Mouse (Mus musculus) kidney, embryonic 16.5 days (tissue): ENCODE measurements around the gene Tpcn2. TPM values are rescaled to one million over a fixed set of nuclear protein-coding genes. Genes with fewer than 3 reads are reported as not detected.

Experiments
- ATAC-seq: fragments of 200-750 bp; cut with Nextera tagmentation; 2 replicates; pipeline ENCODE4 v1.8.0; 2017; ENCODE audit warnings: moderate TSS enrichment; ENCODE audit not compliant: low FRiP score, low TSS enrichment
- H3K27ac ChIP-seq: fragments of 300-500 bp; sonication (generic); 2 replicates; pipeline ENCODE4 v1.5.1; 2014; ENCODE audit warnings: low read length
- H3K27me3 ChIP-seq: fragments of 300-500 bp; sonication (generic); 2 replicates; pipeline ENCODE4 v1.6.1; 2014; ENCODE audit warnings: low read length, control low read depth, mixed read lengths; ENCODE audit not compliant: insufficient read depth
- H3K36me3 ChIP-seq: fragments of 300-500 bp; sonication (generic); 2 replicates; pipeline ENCODE4 v1.6.1; 2014; ENCODE audit warnings: low read length, control low read depth, mixed read lengths; ENCODE audit not compliant: insufficient read depth
- H3K4me1 ChIP-seq: fragments of 300-500 bp; sonication (generic); 2 replicates; pipeline ENCODE4 v1.6.1; 2014; ENCODE audit warnings: low read length, control low read depth, mixed read lengths; ENCODE audit not compliant: insufficient read depth
- H3K4me2 ChIP-seq: fragments of 300-500 bp; sonication (generic); replicated peaks from 2 replicates; pipeline ENCODE4 v1.6.1; 2014; ENCODE audit warnings: low read depth, low read length
- H3K4me3 ChIP-seq: fragments of 300-500 bp; sonication (generic); 2 replicates; pipeline ENCODE4 v1.5.1; 2014; ENCODE audit warnings: mild to moderate bottlenecking, low read length
- H3K9ac ChIP-seq: fragments of 300-500 bp; sonication (generic); replicated peaks from 2 replicates; pipeline ENCODE4 v1.6.1; 2014; ENCODE audit warnings: low read length
- H3K9me3 ChIP-seq: fragments of 300-500 bp; sonication (generic); 2 replicates; pipeline ENCODE4 v1.6.1; 2016; ENCODE audit warnings: low read length, control low read depth
- WGBS: fragments of 180-500 bp; shearing (Covaris S2); extraction: QIAGEN DNeasy Blood & Tissue Kit; methylation state at CpG from one replicate; pipeline ENCODE4 v1.1.7; 2014; 5-methylcytosine and 5-hydroxymethylcytosine counted together
- polyA plus RNA-seq: library from polyadenylated mRNA; unstranded; fragments of >200 nt; fragmentation: Nextera tagmentation; extraction: Ambion mirVana; gene quantifications from 2 replicates; pipeline ENCODE4 v1.2.1, GENCODE M21; 2015

Gene Tpcn2
- polyA plus RNA-seq, 1 experiment from 2014 or later, result 12.2 TPM

GRCm38 (mm10) chr7:145301008-145301340 lies 17.2 kb upstream of the Tpcn2 start:
- H3K4me3 ChIP-seq, result no peak overlapping the region
- H3K9me3 ChIP-seq, result no peaks in the 10 kb centered on the region
- H3K4me1 ChIP-seq, result peaks cover 19% of the 10 kb centered on the region; the same call in 1 of the 2 replicates
- 0 out of 2 replicates have a peak overlapping the region, but pooled peaks have one; percentile 1 for H3K27ac ChIP-seq
- H3K9ac ChIP-seq, result no peak overlapping the region
- H3K4me2 ChIP-seq, result peak overlapping the region; percentile 14; the same call in 1 of the 2 replicates
- H3K36me3 ChIP-seq, result no peaks in the 10 kb centered on the region
- H3K27me3 ChIP-seq, result no peaks in the 10 kb centered on the region
- no peak for ATAC-seq

- H3K36me3 ChIP-seq, result no peaks in the 10 kb centered on the region
- no peak for ATAC-seq
- H3K4me1 ChIP-seq, result peaks cover 19% of the 10 kb centered on the region; the same call in 1 of the 2 replicates
- H3K4me2 ChIP-seq, result peak within 1 kb of the TSS; percentile 14; the same call in 1 of the 2 replicates
- WGBS, result 30% methylated on average over 12 of the region's 13 CpGs
- 0 out of 2 replicates have a peak within 1 kb of the TSS, but pooled peaks have one; percentile 16 for H3K9ac ChIP-seq
- no peaks in the 10 kb centered on the region for H3K27me3 ChIP-seq
- no peaks in the 10 kb centered on the region for H3K9me3 ChIP-seq
- H3K27ac ChIP-seq, result peak within 1 kb of the TSS; percentile 63; the same call in 1 of the 2 replicates
- no peak within 1 kb of the TSS for H3K4me3 ChIP-seq
Measured at GRCm38 (mm10) chr7:145300321-145301007, 16.7 kb upstream of the Tpcn2 start, which contains the start of gene Mrgprf. Gene Mrgprf (plus strand): TSS chr7:145300828.

- no peaks in the 10 kb centered on the region for H3K36me3 ChIP-seq
- H3K27me3 ChIP-seq, result no peaks in the 10 kb centered on the region
- no peak for ATAC-seq
- WGBS, result 62% methylated on average over 7 of the region's 7 CpGs
- H3K27ac ChIP-seq, result peak overlapping the region; percentile 63; the same call in 1 of the 2 replicates
- 0 out of 2 replicates have a peak overlapping the region, but pooled peaks have one; percentile 16 for H3K9ac ChIP-seq
- H3K4me1 ChIP-seq, result peaks cover 19% of the 10 kb centered on the region; the same call in 1 of the 2 replicates
- no peak overlapping the region for H3K4me2 ChIP-seq
- H3K4me3 ChIP-seq, result no peak overlapping the region
- H3K9me3 ChIP-seq, result no peaks in the 10 kb centered on the region
Measured at GRCm38 (mm10) chr7:145299562-145300320, 15.9 kb upstream of the Tpcn2 start.

- no peaks in the 10 kb centered on the region for H3K27me3 ChIP-seq
- H3K27ac ChIP-seq, result peak overlapping the region; percentile 53; the same call in 1 of the 2 replicates
- no peak overlapping the region for H3K9ac ChIP-seq
- WGBS, result 57% methylated on average over 3 of the region's 3 CpGs
- H3K36me3 ChIP-seq, result no peaks in the 10 kb centered on the region
- H3K4me3 ChIP-seq, result no peak overlapping the region
- peaks cover 19% of the 10 kb centered on the region; the same call in 1 of the 2 replicates for H3K4me1 ChIP-seq
- H3K4me2 ChIP-seq, result no peak overlapping the region
- no peak for ATAC-seq
- H3K9me3 ChIP-seq, result no peaks in the 10 kb centered on the region
Measured at GRCm38 (mm10) chr7:145298666-145299490, 15.1 kb upstream of the Tpcn2 start.

- Histone ChIP-seq H3K4me3 (no peak overlapping the region), H3K27me3 (no peaks in the 10 kb centered on the region), H3K9me3 (no peaks in the 10 kb centered on the region), H3K9ac (no peak overlapping the region), H3K27ac (no peak overlapping the region), H3K4me2 (no peak overlapping the region), H3K36me3 (no peaks in the 10 kb centered on the region), H3K4me1 (no peaks in the 10 kb centered on the region)
- 36% methylated on average over 6 of the region's 6 CpGs for WGBS
- no peak for ATAC-seq
Measured at GRCm38 (mm10) chr7:145293859-145294258, 10.0 kb upstream of the Tpcn2 start.

- H3K4me1 ChIP-seq, result no peaks in the 10 kb centered on the region
- no peaks in the 10 kb centered on the region for H3K9me3 ChIP-seq
- no peaks in the 10 kb centered on the region for H3K27me3 ChIP-seq
- no peak overlapping the region for H3K27ac ChIP-seq
- no peak overlapping the region for H3K4me2 ChIP-seq
- H3K9ac ChIP-seq, result no peak overlapping the region
- no peak for ATAC-seq
- H3K36me3 ChIP-seq, result no peaks in the 10 kb centered on the region
- 55% methylated on average over 2 of the region's 2 CpGs for WGBS
- no peak overlapping the region for H3K4me3 ChIP-seq
Measured at GRCm38 (mm10) chr7:145292726-145293125, 8.9 kb upstream of the Tpcn2 start.

- Histone ChIP-seq H3K4me2 (no peak overlapping the region), H3K4me3 (no peak overlapping the region), H3K9me3 (no peaks in the 10 kb centered on the region), H3K27ac (no peak overlapping the region), H3K4me1 (no peaks in the 10 kb centered on the region), H3K27me3 (no peaks in the 10 kb centered on the region), H3K9ac (no peak overlapping the region), H3K36me3 (no peaks in the 10 kb centered on the region)
- ATAC-seq, result no peak
- 94% methylated on average over 2 of the region's 2 CpGs for WGBS
Measured at GRCm38 (mm10) chr7:145291847-145292246, 8.0 kb upstream of the Tpcn2 start.

- H3K4me3 ChIP-seq, result no peak overlapping the region
- no peak overlapping the region for H3K9ac ChIP-seq
- peak; percentile 64; the same call in 1 of the 2 replicates for ATAC-seq
- WGBS, result 22% methylated on average over 5 of the region's 5 CpGs
- H3K4me1 ChIP-seq, result no peaks in the 10 kb centered on the region
- H3K4me2 ChIP-seq, result no peak overlapping the region
- H3K9me3 ChIP-seq, result no peaks in the 10 kb centered on the region
- no peaks in the 10 kb centered on the region for H3K27me3 ChIP-seq
- no peak overlapping the region for H3K27ac ChIP-seq
- H3K36me3 ChIP-seq, result no peaks in the 10 kb centered on the region
Measured at GRCm38 (mm10) chr7:145289302-145289701, 5.5 kb upstream of the Tpcn2 start.

- no peaks in the 10 kb centered on the region for H3K9me3 ChIP-seq
- no peak overlapping the region for H3K9ac ChIP-seq
- no peak overlapping the region for H3K4me3 ChIP-seq
- H3K27me3 ChIP-seq, result no peaks in the 10 kb centered on the region
- H3K27ac ChIP-seq, result no peak overlapping the region
- ATAC-seq, result no peak
- WGBS, result 72% methylated on average over 6 of the region's 6 CpGs
- H3K4me1 ChIP-seq, result peaks cover 10% of the 10 kb centered on the region
- H3K4me2 ChIP-seq, result no peak overlapping the region
- H3K36me3 ChIP-seq, result no peaks in the 10 kb centered on the region
Measured at GRCm38 (mm10) chr7:145287410-145287809, 3.6 kb upstream of the Tpcn2 start.
